Mouse (Mus musculus) olfactory bulb, adult 2 months (tissue): ENCODE results near the gene Phf5a.
"Not testable (repeated sequence)": the region's sequence is repeated elsewhere in the genome, so short reads cannot be mapped to it uniquely, and the experiment has no call there.

Experiments used
- CTCF ChIP-seq: fragments of 200-500 bp; IDR thresholded peaks from 2 replicates; pipeline ENCODE4 v1.5.1; 2012; ENCODE audit warnings: low read depth, mild to moderate bottlenecking, low read length, moderate library complexity; ENCODE audit not compliant: insufficient read depth
- POLR2A ChIP-seq: fragments of 200-500 bp; IDR thresholded peaks from 2 replicates; pipeline ENCODE4 v1.6.1; 2012; ENCODE audit warnings: mild to moderate bottlenecking, low read depth, low read length, moderate library complexity; ENCODE audit not compliant: insufficient read depth

DNA sequence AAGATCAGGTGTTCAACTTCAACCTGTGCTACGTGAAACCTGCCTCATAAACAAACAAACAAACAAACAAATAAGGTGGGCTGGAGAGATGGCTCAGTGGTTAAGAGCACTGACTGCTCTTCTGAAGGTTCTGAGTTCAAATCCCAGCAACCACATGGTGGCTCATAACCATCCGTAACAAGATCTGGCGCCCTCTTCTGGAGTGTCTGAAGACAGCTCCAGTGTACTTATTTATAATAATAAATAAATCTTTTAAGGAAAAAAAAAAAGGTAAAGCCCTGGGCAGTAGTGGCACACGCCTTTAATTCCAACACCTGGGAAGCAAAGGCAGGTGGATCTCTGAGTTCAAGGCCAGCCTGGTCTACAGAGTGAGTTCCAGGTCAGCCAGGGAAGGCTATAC is 37.1 kb upstream of the Phf5a start:
- TF ChIP-seq POLR2A, CTCF: not testable (repeated sequence)
